ENCODE assay signal across 8 mouse cellular contexts in the genomic region with DNA sequence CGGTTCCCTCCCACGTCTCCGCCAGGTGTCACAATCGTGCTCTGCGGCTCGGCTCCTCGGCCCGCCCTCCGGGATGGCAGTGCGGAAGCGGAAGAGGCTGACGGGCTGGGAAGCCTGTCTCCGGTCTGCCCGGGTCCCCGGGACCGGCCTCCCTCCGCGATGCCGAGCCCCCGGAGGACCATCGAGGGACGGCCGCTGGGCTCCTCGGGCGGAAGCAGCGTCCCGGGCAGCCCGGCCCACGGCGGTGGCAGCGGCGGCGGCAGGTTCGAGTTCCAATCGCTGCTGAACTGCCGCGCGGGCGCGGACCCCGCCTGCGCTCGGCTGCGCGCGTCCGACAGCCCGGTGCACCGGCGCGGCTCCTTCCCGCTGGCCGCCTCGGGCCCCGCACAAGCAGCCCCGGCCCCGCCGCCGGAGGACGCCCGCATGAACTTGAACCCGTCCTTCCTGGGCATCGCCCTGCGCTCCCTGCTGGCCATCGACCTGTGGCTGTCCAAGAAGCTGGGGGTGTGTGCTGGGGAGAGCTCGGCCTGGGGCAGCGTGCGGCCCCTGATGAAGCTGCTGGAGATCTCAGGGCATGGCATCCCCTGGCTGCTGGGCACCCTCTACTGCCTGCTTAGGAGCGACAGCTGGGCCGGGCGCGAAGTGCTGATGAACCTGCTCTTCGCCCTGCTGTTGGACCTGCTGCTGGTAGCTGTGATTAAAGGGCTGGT. TPM values are rescaled to one million over a fixed set of nuclear protein-coding genes. Genes with fewer than 3 reads are reported as not detected.
DNase-seq lines count a peak whose midpoint lies in the region; ATAC-seq lines count a peak whose summit lies in the region.

A gene (plus strand): TSS at position 112 of the 710 bp plus-strand sequence.

- peaks cover 9% of the 10 kb centered on the region for H3K4me1 ChIP-seq in forebrain, embryonic 11.5 days (replicated peaks; ENCODE audit: control insufficient read depth, insufficient read depth, low read length)
- H3K4me1 ChIP-seq in heart, embryonic 15.5 days (replicated peaks), result peaks cover 31% of the 10 kb centered on the region
- peaks cover 9% of the 10 kb centered on the region for H3K4me1 ChIP-seq in liver, embryonic 15.5 days (replicated peaks)
- peaks cover 8% of the 10 kb centered on the region for H3K4me1 ChIP-seq in neural tube, embryonic 11.5 days (ENCODE audit: control insufficient read depth, insufficient read depth, low read length)
- H3K4me1 ChIP-seq in stomach, embryonic 16.5 days (ENCODE audit: control insufficient read depth, insufficient read depth, low read length), result peaks cover 10% of the 10 kb centered on the region

- H3K4me3 ChIP-seq in forebrain, embryonic 11.5 days (ENCODE audit: low read depth, low read length), result peak within 1 kb of the TSS; percentile 78
- H3K4me3 ChIP-seq in heart, embryonic 15.5 days, result peak within 1 kb of the TSS; percentile 73
- H3K4me3 ChIP-seq in liver, embryonic 15.5 days (replicated peaks), result peak within 1 kb of the TSS; percentile 77
- peak within 1 kb of the TSS; percentile 60 for H3K4me3 ChIP-seq in neural tube, embryonic 11.5 days (ENCODE audit: low read depth, low read length)
- H3K4me3 ChIP-seq in stomach, embryonic 16.5 days (replicated peaks; ENCODE audit: low read length), result peak within 1 kb of the TSS; percentile 86

- peaks cover 4% of the 10 kb centered on the region; the same call in 1 of the 2 replicates for H3K27me3 ChIP-seq in forebrain, embryonic 11.5 days (ENCODE audit: control insufficient read depth, insufficient read depth, low read length)
- H3K27me3 ChIP-seq in heart, embryonic 15.5 days, result no peaks in the 10 kb centered on the region
- peaks cover 31% of the 10 kb centered on the region for H3K27me3 ChIP-seq in liver, embryonic 15.5 days
- H3K27me3 ChIP-seq in neural tube, embryonic 11.5 days (ENCODE audit: control insufficient read depth, insufficient read depth, low read length), result no peaks in the 10 kb centered on the region
- H3K27me3 ChIP-seq in stomach, embryonic 16.5 days (ENCODE audit: control insufficient read depth, insufficient read depth, low read length), result no peaks in the 10 kb centered on the region

- H3K27ac ChIP-seq in forebrain, embryonic 11.5 days (ENCODE audit: low read depth, low read length), result no peak within 1 kb of the TSS
- H3K27ac ChIP-seq in heart, embryonic 15.5 days, result peak within 1 kb of the TSS; percentile 93
- no peak within 1 kb of the TSS; the same call in 1 of the 2 replicates for H3K27ac ChIP-seq in liver, embryonic 15.5 days (replicated peaks)
- no peak within 1 kb of the TSS for H3K27ac ChIP-seq in neural tube, embryonic 11.5 days (ENCODE audit: low read depth, low read length)
- peak within 1 kb of the TSS; percentile 62 for H3K27ac ChIP-seq in stomach, embryonic 16.5 days (ENCODE audit: low read length)

- no peaks in the 10 kb centered on the region for H3K9me3 ChIP-seq in forebrain, embryonic 11.5 days (ENCODE audit: control insufficient read depth, low read length)
- no peaks in the 10 kb centered on the region for H3K9me3 ChIP-seq in heart, embryonic 15.5 days (replicated peaks)
- H3K9me3 ChIP-seq in liver, embryonic 15.5 days (replicated peaks), result no peaks in the 10 kb centered on the region
- no peaks in the 10 kb centered on the region for H3K9me3 ChIP-seq in neural tube, embryonic 11.5 days (ENCODE audit: control insufficient read depth, low read length)
- no peaks in the 10 kb centered on the region for H3K9me3 ChIP-seq in stomach, embryonic 16.5 days (replicated peaks; ENCODE audit: control insufficient read depth, low read length)

- DNase-seq in c-Kit-negative CD71-positive TER-119-positive erythroid progenitor cells, embryonic 14.5 days (ENCODE audit: low read depth, low spot score), result peak; percentile 11
- DNase-seq in forebrain, embryonic 11.5 days (ENCODE audit: low spot score), result peak; percentile 83
- peak; percentile 88 to 95 for DNase-seq in kidney, postnatal 25 days
- peak; percentile 79 for DNase-seq in neural tube, embryonic 11.5 days (ENCODE audit: low spot score)

- ATAC-seq in CD4-positive, CD25-positive, alpha-beta regulatory T cell, adult 4 months, result peak; percentile 94
- peak; percentile 86 for ATAC-seq in forebrain, embryonic 11.5 days (replicated peaks; ENCODE audit: low FRiP score)
- ATAC-seq in heart, embryonic 15.5 days (replicated peaks; ENCODE audit: insufficient number of reproducible peaks, insufficient read depth, low FRiP score, low read depth), result peak; percentile 82
- peak; percentile 75 for ATAC-seq in liver, embryonic 15.5 days (ENCODE audit: insufficient read depth)
- ATAC-seq in neural tube, embryonic 11.5 days (ENCODE audit: insufficient read depth, low FRiP score, low TSS enrichment), result peak; percentile 83
- ATAC-seq in stomach, embryonic 16.5 days (ENCODE audit: insufficient read depth, low FRiP score), result peak; percentile 90

- WGBS in forebrain, embryonic 11.5 days, result under 1% methylated on average over 72 of the region's 73 CpGs
- under 1% methylated on average over 63 of the region's 73 CpGs for WGBS in heart, embryonic 15.5 days
- under 1% methylated on average over 73 of the region's 73 CpGs for WGBS in liver, embryonic 15.5 days (ENCODE audit: insufficient replicate concordance)
- under 1% methylated on average over 69 of the region's 73 CpGs for WGBS in neural tube, embryonic 11.5 days
- under 1% methylated on average over 68 of the region's 73 CpGs for whole genome bisulfite sequencing in stomach, embryonic 16.5 days

- H3K9ac ChIP-seq in forebrain, embryonic 11.5 days (ENCODE audit: low read length), result peak within 1 kb of the TSS; percentile 83
- H3K9ac ChIP-seq in heart, embryonic 15.5 days, result peak within 1 kb of the TSS; percentile 89
- peak within 1 kb of the TSS; percentile 66 for H3K9ac ChIP-seq in liver, embryonic 15.5 days
- peak within 1 kb of the TSS; percentile 64 for H3K9ac ChIP-seq in neural tube, embryonic 11.5 days (ENCODE audit: low read length)
- peak within 1 kb of the TSS; percentile 93 for H3K9ac ChIP-seq in stomach, embryonic 16.5 days (ENCODE audit: low read length)

- peak within 1 kb of the TSS; percentile 92 for H3K4me2 ChIP-seq in forebrain, embryonic 11.5 days (ENCODE audit: low read depth, low read length, severe bottlenecking)
- peak within 1 kb of the TSS; percentile 87 for H3K4me2 ChIP-seq in heart, embryonic 15.5 days
- peak within 1 kb of the TSS; percentile 91 for H3K4me2 ChIP-seq in liver, embryonic 15.5 days
- H3K4me2 ChIP-seq in neural tube, embryonic 11.5 days (ENCODE audit: low read depth), result peak within 1 kb of the TSS; percentile 80
- peak within 1 kb of the TSS; percentile 94 for H3K4me2 ChIP-seq in stomach, embryonic 16.5 days (ENCODE audit: low read depth, low read length)

- no peaks in the 10 kb centered on the region for H3K36me3 ChIP-seq in forebrain, embryonic 11.5 days (ENCODE audit: control insufficient read depth, insufficient read depth, low read length)
- no peaks in the 10 kb centered on the region for H3K36me3 ChIP-seq in heart, embryonic 15.5 days
- no peaks in the 10 kb centered on the region for H3K36me3 ChIP-seq in liver, embryonic 15.5 days (replicated peaks)
- H3K36me3 ChIP-seq in neural tube, embryonic 11.5 days (ENCODE audit: control insufficient read depth, insufficient read depth, low read length), result no peaks in the 10 kb centered on the region
- no peaks in the 10 kb centered on the region for H3K36me3 ChIP-seq in stomach, embryonic 16.5 days (ENCODE audit: control insufficient read depth, insufficient read depth, low read length)

RNA-seq across cellular contexts. Expression of the gene that starts here (rescaled TPM):
- 1 to 10 TPM; 1.3 TPM for polyA plus RNA-seq in CD4-positive, CD25-positive, alpha-beta regulatory T cell, adult 4 months (2017; shearing (Covaris generic))
- 6.1 and 6.4 TPM in 2 replicates for polyA plus RNA-seq in forebrain, embryonic 11.5 days (2014; fragmentation: Nextera tagmentation; extraction: Ambion mirVana)
- polyA plus RNA-seq in heart, embryonic 15.5 days (2015; fragmentation: Nextera tagmentation; extraction: Ambion mirVana), result 7.1 and 8.5 TPM in 2 replicates
- 2.0 and 2.3 TPM in 2 replicates for polyA plus RNA-seq in liver, embryonic 15.5 days (2015; fragmentation: Nextera tagmentation; extraction: Ambion mirVana)
- 8.6 and 9.3 TPM in 2 replicates for polyA plus RNA-seq in neural tube, embryonic 11.5 days (2014; fragmentation: Nextera tagmentation; extraction: Ambion mirVana)
- 7.6 TPM in 2 replicates for polyA plus RNA-seq in stomach, embryonic 16.5 days (2015; fragmentation: Nextera tagmentation; extraction: Ambion mirVana)

Comparison
In these comparisons a context has a peak if more than half of its experiments do, and no peak if none do; other contexts are left out.
1. DNase-seq: peak in every context shown above with its lines; median percentile 92 in kidney, postnatal 25 days; 83 in forebrain, embryonic 11.5 days; 79 in neural tube, embryonic 11.5 days; 11 in c-Kit-negative CD71-positive TER-119-positive erythroid progenitor cells, embryonic 14.5 days.
2. H3K27ac ChIP-seq: peak in heart, embryonic 15.5 days (single experiment) and stomach, embryonic 16.5 days (single experiment); none in forebrain, embryonic 11.5 days (single experiment), liver, embryonic 15.5 days (single experiment) and neural tube, embryonic 11.5 days (single experiment).
3. Peak in every context shown above with its lines, with median percentiles within 50 percentile points of each other: ATAC-seq, H3K4me2 ChIP-seq, H3K4me3 ChIP-seq and H3K9ac ChIP-seq.